In genomic region chr6:112362349-112362958, GRCm38 (mm10) we compare ENCODE assay signal across 8 mouse cellular contexts. TPM values are rescaled to one million over a fixed set of nuclear protein-coding genes. Genes with fewer than 3 reads are reported as not detected.
DNase-seq lines count a peak whose midpoint lies in the region; ATAC-seq lines count a peak whose summit lies in the region.
"Had no signal": no experiment of that assay in that cellular context is flagged by ENCODE, and none has a peak within 500 bp of the region (broad histone marks: within the 10 kb centered on the region; RNA-seq: fewer than 3 reads in every experiment).

No protein-coding gene starts in this region.

- H3K4me3 ChIP-seq in forebrain, embryonic 13.5 days = no peak overlapping the region
- H3K4me3 ChIP-seq in hindbrain, embryonic 16.5 days (ENCODE audit: low read length) = no peak overlapping the region
- H3K4me3 ChIP-seq: limb, embryonic 15.5 days had no signal

- 39% methylated on average over 6 of the region's 6 CpGs for WGBS in forebrain, embryonic 13.5 days
- WGBS in hindbrain, embryonic 16.5 days = 37% methylated on average over 6 of the region's 6 CpGs

- no peaks in the 10 kb centered on the region for H3K4me1 ChIP-seq in forebrain, embryonic 13.5 days
- H3K4me1 ChIP-seq in hindbrain, embryonic 16.5 days (ENCODE audit: control insufficient read depth, insufficient read depth, low read depth, low read length) = no peaks in the 10 kb centered on the region
- H3K4me1 ChIP-seq: limb, embryonic 15.5 days had no signal

- no peaks in the 10 kb centered on the region for H3K36me3 ChIP-seq in forebrain, embryonic 13.5 days (ENCODE audit: poor library complexity, severe bottlenecking)
- no peaks in the 10 kb centered on the region for H3K36me3 ChIP-seq in hindbrain, embryonic 16.5 days (ENCODE audit: control insufficient read depth, insufficient read depth, low read length)
- H3K36me3 ChIP-seq: limb, embryonic 15.5 days had no signal

- H3K4me2 ChIP-seq in forebrain, embryonic 13.5 days = no peak overlapping the region
- no peak overlapping the region for H3K4me2 ChIP-seq in hindbrain, embryonic 16.5 days (ENCODE audit: low read length)
- H3K4me2 ChIP-seq: limb, embryonic 15.5 days had no signal

- H3K9ac ChIP-seq in forebrain, embryonic 13.5 days = no peak overlapping the region
- H3K9ac ChIP-seq in hindbrain, embryonic 16.5 days (ENCODE audit: low read depth, low read length) = no peak overlapping the region
- H3K9ac ChIP-seq: limb, embryonic 15.5 days had no signal

- ATAC-seq in forebrain, embryonic 13.5 days = peak; percentile 85
- ATAC-seq in hindbrain, embryonic 16.5 days = peak; percentile 80
- ATAC-seq in megakaryocyte progenitor cell, adult 5-6 weeks (replicated peaks; ENCODE audit: poor library complexity) = peak; percentile 81

- DNase-seq in R1 (ENCODE audit: low read depth, low spot score) = peak; percentile 83
- DNase-seq in c-Kit-positive CD71-negative TER-119-negative erythroid progenitor cells, embryonic 14.5 days (ENCODE audit: low read depth) = peak; percentile 9
- peak; percentile 47 to 76 for DNase-seq in layer of hippocampus, postnatal 14 days (ENCODE audit: low spot score in 2 of 2)
- DNase-seq in right cerebral cortex, postnatal 25 days = peak; percentile 53

- H3K9me3 ChIP-seq in forebrain, embryonic 13.5 days (replicated peaks) = no peaks in the 10 kb centered on the region
- H3K9me3 ChIP-seq in hindbrain, embryonic 16.5 days (ENCODE audit: control insufficient read depth, low read length) = no peaks in the 10 kb centered on the region
- H3K9me3 ChIP-seq: limb, embryonic 15.5 days had no signal

- no peaks in the 10 kb centered on the region for H3K27me3 ChIP-seq in forebrain, embryonic 13.5 days
- no peaks in the 10 kb centered on the region for H3K27me3 ChIP-seq in hindbrain, embryonic 16.5 days (replicated peaks; ENCODE audit: control insufficient read depth, insufficient read depth, low read length)
- H3K27me3 ChIP-seq: limb, embryonic 15.5 days had no signal

- H3K27ac ChIP-seq in forebrain, embryonic 13.5 days = no peak overlapping the region
- H3K27ac ChIP-seq in hindbrain, embryonic 16.5 days (ENCODE audit: low read depth, low read length) = no peak overlapping the region
- H3K27ac ChIP-seq: limb, embryonic 15.5 days had no signal

RNA-seq across cellular contexts. Expression of gene Ssu2, which starts 25.4 kb away (rescaled TPM):
- polyA plus RNA-seq in forebrain, embryonic 13.5 days (2015; fragmentation: Nextera tagmentation; extraction: Ambion mirVana) = not detected in 2 replicates
- polyA plus RNA-seq in hindbrain, embryonic 16.5 days (2015; fragmentation: Nextera tagmentation; extraction: Ambion mirVana) = 0.19 and 0.39 TPM in 2 replicates
- under 1 TPM; 0.38 to 0.65 TPM for total RNA-seq in layer of hippocampus, postnatal 14 days (2021)
- not detected in 2 replicates for total RNA-seq in megakaryocyte progenitor cell, adult 5-6 weeks (2015)
- not detected in 2 replicates for total RNA-seq in megakaryocyte progenitor cell, adult 5-6 weeks (2017)

Comparison
In these comparisons a context has a peak if more than half of its experiments do, and no peak if none do; other contexts are left out.
1. DNase-seq: peak in every context shown above with its lines; median percentile 83 in R1; 62 in layer of hippocampus, postnatal 14 days; 53 in right cerebral cortex, postnatal 25 days; 9 in c-Kit-positive CD71-negative TER-119-negative erythroid progenitor cells, embryonic 14.5 days.